Mouse (Mus musculus) heart, embryonic 11.5 days (tissue): Measurements from ENCODE around the gene Ammecr1. TPM values are rescaled to one million over a fixed set of nuclear protein-coding genes. Genes with fewer than 3 reads are reported as not detected.
A peak's percentile ranks its signal among the peaks of the same experiment; 100 is the strongest.

Source experiments
- ATAC-seq: fragments of 200-750 bp; cut with Nextera tagmentation; replicated peaks from 2 replicates; pipeline ENCODE4 v1.8.0; 2017; ENCODE audit warnings: moderate library complexity; ENCODE audit not compliant: insufficient number of reproducible peaks, low FRiP score, low TSS enrichment
- H3K27ac ChIP-seq: fragments of 300-500 bp; sonication (generic); 2 replicates; pipeline ENCODE4 v1.5.1; 2014; ENCODE audit warnings: mild to moderate bottlenecking, low read depth, low read length
- H3K27me3 ChIP-seq: fragments of 300-500 bp; sonication (generic); 2 replicates; pipeline ENCODE4 v1.6.1; 2014; ENCODE audit warnings: mild to moderate bottlenecking, low read length, mixed read lengths; ENCODE audit not compliant: control insufficient read depth, insufficient read depth
- H3K36me3 ChIP-seq: fragments of 300-500 bp; sonication (generic); 2 replicates; pipeline ENCODE4 v1.6.1; 2014; ENCODE audit warnings: mild to moderate bottlenecking, low read length, moderate library complexity, mixed read lengths; ENCODE audit not compliant: control insufficient read depth, insufficient read depth
- H3K4me1 ChIP-seq: fragments of 300-500 bp; sonication (generic); 2 replicates; pipeline ENCODE4 v1.6.1; 2014; ENCODE audit warnings: low read length; ENCODE audit not compliant: control insufficient read depth, insufficient read depth
- H3K4me2 ChIP-seq: fragments of 300-500 bp; sonication (generic); 2 replicates; pipeline ENCODE4 v1.6.1; 2014; ENCODE audit warnings: mild to moderate bottlenecking, moderate library complexity
- H3K4me3 ChIP-seq: fragments of 300-500 bp; sonication (generic); 2 replicates; pipeline ENCODE4 v1.5.1; 2014; ENCODE audit warnings: low read depth, low read length
- H3K9ac ChIP-seq: fragments of 300-500 bp; sonication (generic); 2 replicates; pipeline ENCODE4 v1.6.1; 2014; ENCODE audit warnings: mild to moderate bottlenecking, low read depth, low read length, moderate library complexity
- H3K9me3 ChIP-seq: fragments of 300-500 bp; sonication (generic); replicated peaks from 2 replicates; pipeline ENCODE4 v1.6.1; 2016; ENCODE audit warnings: low read length; ENCODE audit not compliant: control insufficient read depth
- WGBS: fragments of 180-500 bp; shearing (Covaris S2); extraction: QIAGEN DNeasy Blood & Tissue Kit; methylation state at CpG from one replicate; pipeline ENCODE4 v1.1.7; 2014; ENCODE audit not compliant: insufficient replicate concordance; 5-methylcytosine and 5-hydroxymethylcytosine counted together
- polyA plus RNA-seq: library from polyadenylated mRNA; unstranded; fragments of >200 nt; fragmentation: Nextera tagmentation; extraction: Ambion mirVana; gene quantifications from 2 replicates; pipeline ENCODE4 v1.2.1, GENCODE M21; 2014

Gene Ammecr1
- polyA plus RNA-seq, 1 experiment from 2014 or later: 22.2 TPM

DNA sequence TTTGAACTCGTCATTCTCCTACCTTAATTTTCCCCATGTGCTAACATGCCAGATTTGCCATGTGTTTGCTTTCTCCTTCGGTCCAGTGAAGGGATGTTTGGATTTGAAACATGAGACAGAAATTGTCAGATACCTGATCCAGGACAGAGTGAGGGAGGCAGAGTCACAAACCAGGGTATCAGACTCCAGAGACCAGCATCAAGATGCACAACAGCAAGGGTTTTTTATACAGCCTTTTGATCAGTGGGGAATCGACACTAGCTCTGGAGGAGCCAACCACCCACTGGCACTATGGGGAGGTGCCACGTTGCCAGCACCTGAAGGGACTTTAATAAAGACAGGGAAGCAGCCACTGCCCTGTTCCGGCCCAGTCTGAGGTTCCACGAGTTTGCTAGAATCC is 17.1 kb upstream of the Ammecr1 start:
- WGBS: 65% methylated on average over 6 of the region's 6 CpGs
- no peak overlapping the region for H3K9ac ChIP-seq
- no peak overlapping the region for H3K27ac ChIP-seq
- H3K36me3 ChIP-seq: no peaks in the 10 kb centered on the region
- H3K9me3 ChIP-seq: no peaks in the 10 kb centered on the region
- H3K27me3 ChIP-seq: no peaks in the 10 kb centered on the region; the same call in 1 of the 2 replicates
- no peaks in the 10 kb centered on the region for H3K4me1 ChIP-seq
- no peak for ATAC-seq
- H3K4me3 ChIP-seq: no peak overlapping the region
- H3K4me2 ChIP-seq: no peak overlapping the region

GRCm38 (mm10) chrX:142981530-142982130 is 15.1 kb upstream of the Ammecr1 start:
- Histone ChIP-seq H3K4me2 (no peak overlapping the region), H3K9ac (no peak overlapping the region), H3K9me3 (no peaks in the 10 kb centered on the region), H3K4me1 (no peaks in the 10 kb centered on the region), H3K4me3 (no peak overlapping the region), H3K36me3 (no peaks in the 10 kb centered on the region), H3K27me3 (no peaks in the 10 kb centered on the region), H3K27ac (no peak overlapping the region)
- WGBS: 88% methylated on average over 3 of the region's 3 CpGs
- no peak for ATAC-seq

- 60% methylated on average over 2 of the region's 2 CpGs for WGBS
- Histone ChIP-seq H3K4me1 (no peaks in the 10 kb centered on the region), H3K27ac (no peak overlapping the region), H3K36me3 (no peaks in the 10 kb centered on the region), H3K4me3 (no peak overlapping the region), H3K9ac (no peak overlapping the region), H3K27me3 (no peaks in the 10 kb centered on the region), H3K9me3 (no peaks in the 10 kb centered on the region), H3K4me2 (no peak overlapping the region)
- no peak for ATAC-seq
Measured at GRCm38 (mm10) chrX:142980855-142981529, 14.5 kb upstream of the Ammecr1 start.

GRCm38 (mm10) chrX:142979224-142979623 is 12.7 kb upstream of the Ammecr1 start:
- Histone ChIP-seq H3K4me3 (no peak overlapping the region), H3K9me3 (no peaks in the 10 kb centered on the region), H3K9ac (no peak overlapping the region), H3K4me1 (no peaks in the 10 kb centered on the region), H3K4me2 (no peak overlapping the region), H3K27ac (no peak overlapping the region), H3K36me3 (no peaks in the 10 kb centered on the region), H3K27me3 (no peaks in the 10 kb centered on the region)
- no peak for ATAC-seq
- 67% methylated on average over 4 of the region's 4 CpGs for WGBS

DNA sequence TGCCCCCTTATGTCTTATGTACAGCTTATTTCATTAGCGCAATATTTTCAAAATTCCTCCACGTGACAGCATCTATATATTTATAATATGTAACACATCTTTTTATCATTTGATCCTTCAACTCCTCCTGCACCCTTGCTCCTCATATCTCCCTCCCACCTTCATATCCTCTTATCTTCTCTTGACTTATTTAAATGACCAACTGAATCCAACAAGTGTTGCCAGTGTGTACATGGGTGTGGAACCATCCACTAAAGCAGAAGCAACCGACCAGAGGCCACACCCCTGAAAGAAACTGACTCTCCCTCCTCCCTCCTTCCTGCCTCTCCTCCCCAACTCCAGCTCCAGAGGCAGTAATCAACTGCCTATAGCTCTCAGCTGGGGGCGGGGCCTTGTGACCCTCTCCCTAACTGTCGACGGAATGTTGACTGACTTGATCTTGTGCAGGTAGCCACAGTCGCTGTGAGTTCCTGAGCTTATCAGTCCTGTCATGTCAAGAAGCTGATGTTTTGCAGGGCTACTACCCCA is 6.0 kb upstream of the Ammecr1 start:
- no peak overlapping the region for H3K9ac ChIP-seq
- H3K9me3 ChIP-seq: no peaks in the 10 kb centered on the region
- no peaks in the 10 kb centered on the region; the same call in 1 of the 2 replicates for H3K4me1 ChIP-seq
- no peak overlapping the region for H3K27ac ChIP-seq
- WGBS: 34% methylated on average over 7 of the region's 7 CpGs
- no peaks in the 10 kb centered on the region for H3K27me3 ChIP-seq
- H3K36me3 ChIP-seq: no peaks in the 10 kb centered on the region
- H3K4me3 ChIP-seq: no peak overlapping the region
- peak; percentile 71; the same call in 1 of the 2 replicates for ATAC-seq
- H3K4me2 ChIP-seq: no peak overlapping the region

DNA sequence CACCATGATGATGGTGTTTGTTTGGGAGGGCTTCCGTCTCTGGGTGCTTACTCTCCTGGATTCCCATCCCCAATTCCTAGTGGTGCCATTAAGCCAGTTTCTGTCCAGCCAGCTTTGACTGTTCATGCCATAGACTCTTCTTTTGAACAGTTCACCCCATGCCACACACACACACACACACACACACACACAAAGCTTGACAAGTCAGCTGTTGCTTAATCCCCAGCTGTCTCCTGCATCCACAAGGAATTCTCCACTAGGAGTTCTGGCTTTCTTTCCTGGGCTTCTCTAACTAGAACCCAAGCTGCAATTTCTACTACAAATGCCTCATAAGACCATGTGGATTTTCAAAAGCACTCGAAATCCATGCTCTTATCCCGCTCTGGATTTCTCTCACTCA is 5.2 kb upstream of the Ammecr1 start:
- Histone ChIP-seq H3K4me3 (no peak overlapping the region), H3K36me3 (no peaks in the 10 kb centered on the region), H3K9ac (no peak overlapping the region), H3K27me3 (no peaks in the 10 kb centered on the region; the same call in 1 of the 2 replicates), H3K27ac (no peak overlapping the region), H3K4me1 (no peaks in the 10 kb centered on the region; the same call in 1 of the 2 replicates), H3K9me3 (no peaks in the 10 kb centered on the region), H3K4me2 (no peak overlapping the region)
- ATAC-seq: no peak
- 76% methylated on average over 3 of the region's 3 CpGs for WGBS

DNA sequence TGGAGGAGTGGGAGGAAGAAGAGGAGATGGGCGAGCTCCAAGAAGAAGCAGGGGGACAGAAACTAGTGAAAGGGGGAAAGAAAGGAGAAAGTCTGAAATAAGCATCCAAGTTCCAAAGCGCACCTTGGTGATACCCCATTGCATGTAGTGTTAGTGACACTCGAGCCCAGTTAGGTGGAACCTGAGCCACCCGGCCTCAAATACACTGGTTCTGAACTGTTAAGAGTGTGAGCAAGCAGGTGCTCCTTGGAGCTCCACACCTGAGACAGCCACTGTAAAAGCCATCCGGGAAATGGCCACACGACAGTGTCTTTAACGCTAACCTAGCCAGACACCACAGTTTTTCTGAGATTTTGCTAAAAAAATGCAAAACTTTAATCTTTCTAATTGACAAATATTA is 539 bp upstream of the Ammecr1 start:
- Histone ChIP-seq H3K9me3 (no peaks in the 10 kb centered on the region), H3K36me3 (no peaks in the 10 kb centered on the region), H3K27ac (peak overlapping the region; percentile 29; the same call in 1 of the 2 replicates), H3K27me3 (peaks cover 3% of the 10 kb centered on the region; the same call in 1 of the 2 replicates), H3K4me3 (peak overlapping the region; percentile 72), H3K4me1 (no peaks in the 10 kb centered on the region; the same call in 1 of the 2 replicates), H3K9ac (peak overlapping the region; percentile 49; the same call in 1 of the 2 replicates), H3K4me2 (peak overlapping the region; percentile 65)
- WGBS: 38% methylated on average over 7 of the region's 7 CpGs
- no peak for ATAC-seq

DNA sequence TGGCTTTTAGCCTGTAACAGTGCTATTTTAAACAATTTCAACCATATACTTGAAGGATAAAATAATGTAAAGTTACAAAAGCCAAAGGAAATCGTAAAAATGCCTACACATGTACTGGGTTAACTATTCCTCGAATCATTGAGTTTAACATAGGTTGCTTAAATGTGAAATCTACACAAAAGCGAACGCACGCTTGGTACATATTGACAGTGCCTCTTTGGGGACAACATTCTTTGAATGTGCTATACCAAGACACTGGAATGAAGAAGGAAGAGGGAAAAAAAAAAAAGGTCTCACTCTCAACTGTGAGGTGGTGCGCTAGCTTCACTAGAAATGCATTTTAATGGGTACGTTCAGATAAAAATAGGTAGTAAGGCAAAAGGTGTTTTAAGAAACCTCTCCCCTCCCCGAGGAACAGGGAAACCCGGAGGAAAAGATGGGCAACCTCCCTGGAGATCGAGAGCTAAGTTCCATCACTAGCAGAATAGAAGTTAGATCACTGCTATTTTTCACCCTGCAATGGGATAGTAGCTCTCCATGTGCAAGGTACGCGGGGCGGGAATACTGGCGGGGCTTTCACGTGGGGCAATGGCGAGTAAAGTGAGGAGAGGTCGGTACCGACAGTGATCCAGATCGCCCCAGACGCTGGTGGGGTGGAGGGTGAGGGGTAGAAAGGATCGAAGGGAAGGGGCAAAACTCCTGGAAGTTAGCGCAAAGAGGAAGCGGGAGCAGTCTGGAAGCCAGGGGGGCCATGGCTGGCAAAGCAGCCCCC is 1.1 kb downstream of the Ammecr1 start:
- H3K27ac ChIP-seq: peak overlapping the region; percentile 90
- 16% methylated on average over 23 of the region's 23 CpGs for WGBS
- 0 out of 2 replicates have a peak, but pooled peaks have one; percentile 25 for ATAC-seq
- peaks cover 3% of the 10 kb centered on the region; the same call in 1 of the 2 replicates for H3K27me3 ChIP-seq
- peak overlapping the region; percentile 85 for H3K9ac ChIP-seq
- H3K9me3 ChIP-seq: no peaks in the 10 kb centered on the region
- H3K4me3 ChIP-seq: peak overlapping the region; percentile 72
- H3K4me2 ChIP-seq: peak overlapping the region; percentile 61
- no peaks in the 10 kb centered on the region; the same call in 1 of the 2 replicates for H3K4me1 ChIP-seq
- no peaks in the 10 kb centered on the region for H3K36me3 ChIP-seq
